Mouse (Mus musculus): ENCODE measurements around the gene Xrcc3.

DNA sequence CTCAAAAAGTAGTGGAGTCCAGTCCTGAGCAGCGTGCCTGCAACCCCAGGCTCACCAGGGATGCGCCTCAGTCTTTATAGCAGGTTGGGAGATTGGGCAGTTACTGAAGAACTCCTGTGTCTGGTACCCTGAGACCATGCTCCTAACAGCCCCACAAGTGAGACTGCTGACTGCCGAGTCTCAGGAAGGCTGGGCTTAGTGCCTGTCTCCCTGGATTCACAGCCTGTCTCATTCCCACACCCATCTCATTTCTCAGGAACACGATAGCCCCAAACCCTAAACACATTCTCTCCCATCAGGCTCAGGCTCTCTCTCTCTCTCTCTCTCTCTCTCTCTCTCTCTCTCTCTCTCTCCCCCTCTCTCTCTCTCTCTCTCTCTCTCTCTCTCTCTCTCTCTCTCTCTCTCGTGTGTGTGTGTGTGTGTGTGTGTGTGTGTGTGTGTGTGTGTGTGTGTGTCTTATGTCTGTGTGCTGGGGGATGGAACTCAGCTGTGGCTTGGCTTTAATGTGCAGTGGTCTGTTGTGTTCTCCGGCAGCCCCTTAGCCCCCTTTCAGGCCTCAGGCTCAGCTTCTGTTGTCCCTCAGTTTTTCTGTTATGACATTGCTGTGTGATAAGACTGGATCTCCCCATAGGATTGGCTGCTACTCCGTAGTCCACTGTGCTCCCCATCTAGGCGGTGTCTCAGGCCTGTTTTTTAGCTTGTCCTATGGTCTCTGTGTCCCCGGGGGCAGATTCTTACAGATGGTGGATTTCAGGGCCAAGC, 43.7 kb downstream of the Xrcc3 start:
- TF ChIP-seq POLR2A (IDR thresholded peaks at IDR 0.05; ENCODE audit: insufficient read depth, low read depth, low read length) (no peak), CTCF (IDR thresholded peaks at IDR 0.05) (no peak)

Measured in heart, adult 2 months (tissue).